Mouse (Mus musculus) C2C12 (cell line): Measurements from ENCODE around the gene Nucks1.

Experiments used
- CEBPB ChIP-seq: IDR thresholded peaks from one replicate; pipeline ENCODE4 v1.6.1; 2011; ENCODE audit warnings: low read depth, mild to moderate bottlenecking, control low read depth, moderate library complexity
- CTCF ChIP-seq: IDR thresholded peaks from one replicate; pipeline ENCODE4 v1.5.1; 2011; ENCODE audit not compliant: control insufficient read depth, insufficient read depth, insufficient read length
- MAX ChIP-seq: IDR thresholded peaks from one replicate; pipeline ENCODE4 v1.6.1; 2011; ENCODE audit warnings: mild to moderate bottlenecking, control low read depth
- MYOD1 ChIP-seq: IDR thresholded peaks from one replicate; pipeline ENCODE4 v1.6.1; 2011; ENCODE audit warnings: low read depth; ENCODE audit not compliant: control insufficient read depth, insufficient read length
- MYOG ChIP-seq: IDR thresholded peaks from one replicate; pipeline ENCODE4 v1.6.1; 2011; ENCODE audit not compliant: control insufficient read depth, insufficient read length; ENCODE audit errors: extremely low read depth

DNA sequence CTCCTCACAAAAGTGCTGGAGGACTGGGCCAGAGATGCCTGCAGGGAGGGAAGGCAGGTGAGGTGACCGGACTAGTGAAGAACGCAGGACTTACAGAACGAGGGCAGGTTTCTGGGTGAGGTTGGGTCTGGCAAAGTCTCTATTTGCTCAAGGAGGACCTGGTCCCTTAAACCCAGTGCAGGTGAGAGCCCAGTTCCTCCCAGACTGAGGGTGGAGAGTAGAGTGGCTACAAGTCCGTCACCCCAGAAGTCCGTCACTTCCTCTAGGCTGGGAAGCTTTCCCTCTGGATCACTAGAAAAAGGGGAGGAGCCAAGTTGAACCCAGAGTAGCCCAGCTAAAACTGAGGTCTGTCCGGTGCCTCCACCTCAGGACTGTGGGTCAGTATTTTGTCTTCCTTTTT is 63.7 kb downstream of the Nucks1 start:
- no peak for TF ChIP-seq CTCF
- no peak for TF ChIP-seq MYOG
- no peak for TF ChIP-seq MYOD1
- no peak for TF ChIP-seq MAX
- TF ChIP-seq CEBPB: no peak
